Mouse (Mus musculus) neutrophil, adult 59 days (primary cell): Measurements from ENCODE around the gene Lin28a. TPM values are rescaled to one million over a fixed set of nuclear protein-coding genes. Genes with fewer than 3 reads are reported as not detected.

Experiments used
- total RNA-seq, 2 experiments: library from RNA; stranded (reverse); gene quantifications; 1 replicate in 1 of 2; 2 replicates in 1 of 2; pipeline ENCODE4 v1.2.4; 2023

Lin28a gene
- total RNA-seq, result 10 to 100 TPM; 43.4 to 50.8 TPM

DNA sequence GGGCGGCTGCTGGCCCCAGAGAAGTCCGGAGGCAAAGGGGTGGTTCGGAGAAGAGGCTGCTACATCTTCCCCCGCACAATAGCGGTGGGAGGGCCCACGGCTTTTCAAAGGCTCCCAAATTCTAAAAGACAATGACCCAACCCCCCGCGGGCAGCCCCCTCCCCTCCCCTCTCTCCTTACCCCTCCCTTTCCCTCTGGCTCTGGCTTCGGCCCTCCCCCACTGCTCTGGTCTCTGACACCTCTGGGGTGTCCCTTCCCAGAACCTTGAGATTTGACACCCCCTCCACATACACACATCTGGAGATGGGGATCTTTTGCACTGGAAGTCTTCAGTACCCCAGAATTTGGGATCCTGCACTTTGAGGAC, at the start of gene Lin28a:
Lin28a (minus strand) TSS at position 63 of the 367 bp plus-strand sequence.

GRCm38 (mm10) chr4:134060135-134060865, 41.7 kb upstream of the Lin28a start, which contains the start of gene Crybg2:
Gene Crybg2, plus strand, starts transcription at chr4:134060815.

DNA sequence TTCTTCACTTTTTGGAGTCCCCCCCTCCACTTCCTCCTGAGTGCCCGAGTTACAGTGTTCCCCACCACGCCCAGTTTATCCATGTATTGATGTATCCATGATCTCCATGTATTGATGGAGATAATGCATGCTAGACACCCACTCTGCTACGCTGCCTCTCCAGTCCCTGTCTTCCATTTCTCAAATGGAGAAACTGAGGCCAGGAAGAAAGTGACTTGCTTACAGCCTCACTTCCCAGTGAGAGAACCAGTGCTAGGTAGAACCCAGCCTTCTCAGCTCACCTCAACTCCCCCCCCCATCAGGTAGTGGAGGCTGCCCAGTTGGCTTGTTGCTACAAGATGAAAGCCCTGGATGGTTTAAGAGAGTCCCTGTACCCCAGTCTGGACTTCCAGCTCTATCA, 34.9 kb upstream of the Lin28a start, which contains the start of gene Zfp683:
Zfp683 (plus strand) TSS at position 301 of the 400 bp plus-strand sequence.

DNA sequence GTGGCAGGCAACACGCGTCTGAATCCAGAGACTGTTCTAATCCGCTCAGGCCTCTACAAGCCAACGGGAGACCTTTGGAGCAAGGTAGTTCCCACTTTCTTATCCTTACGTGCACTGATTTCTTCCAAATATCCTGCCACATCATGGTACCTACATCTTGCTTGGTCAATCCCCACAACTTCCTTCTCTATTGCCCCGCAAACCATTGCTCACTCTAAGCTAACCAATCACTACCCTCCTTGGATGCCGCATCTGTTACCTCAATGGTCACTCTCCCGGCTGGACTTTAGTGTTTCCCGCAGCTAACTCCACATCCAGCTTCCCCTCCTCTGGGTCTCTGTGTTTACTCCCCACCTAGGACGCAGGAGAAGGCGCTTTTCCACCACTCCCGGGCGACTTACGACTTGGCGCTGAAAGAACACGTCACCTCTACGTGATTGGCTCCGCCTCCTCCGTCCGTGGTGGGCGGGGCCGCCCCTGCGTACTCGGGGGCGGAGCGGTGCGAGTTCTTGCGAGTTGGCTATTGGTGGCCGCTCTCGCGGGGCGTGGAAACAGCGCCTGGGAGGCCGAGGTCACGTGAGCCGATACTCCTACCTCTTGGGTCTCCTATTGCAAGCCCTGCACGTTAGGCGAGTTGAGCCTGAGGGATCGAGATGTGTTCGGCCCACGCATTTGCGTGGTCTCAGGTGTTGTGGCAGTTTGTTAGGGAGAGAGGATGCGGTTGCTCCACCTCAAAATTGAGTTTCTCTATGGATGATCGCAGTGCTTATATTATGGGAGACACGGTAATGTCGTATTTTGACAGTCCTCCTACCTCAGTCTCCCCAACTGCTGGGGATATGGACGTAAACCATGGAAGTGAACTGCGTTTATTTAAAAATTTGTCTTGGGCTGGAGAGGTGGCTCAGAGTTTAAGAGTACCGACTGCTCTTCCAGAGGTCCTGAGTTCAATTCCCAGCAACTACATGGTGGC, 17.9 kb downstream of the Lin28a start, which contains the start of gene Dhdds:
Dhdds (minus strand) TSS at position 453 of the 973 bp plus-strand sequence.

DNA sequence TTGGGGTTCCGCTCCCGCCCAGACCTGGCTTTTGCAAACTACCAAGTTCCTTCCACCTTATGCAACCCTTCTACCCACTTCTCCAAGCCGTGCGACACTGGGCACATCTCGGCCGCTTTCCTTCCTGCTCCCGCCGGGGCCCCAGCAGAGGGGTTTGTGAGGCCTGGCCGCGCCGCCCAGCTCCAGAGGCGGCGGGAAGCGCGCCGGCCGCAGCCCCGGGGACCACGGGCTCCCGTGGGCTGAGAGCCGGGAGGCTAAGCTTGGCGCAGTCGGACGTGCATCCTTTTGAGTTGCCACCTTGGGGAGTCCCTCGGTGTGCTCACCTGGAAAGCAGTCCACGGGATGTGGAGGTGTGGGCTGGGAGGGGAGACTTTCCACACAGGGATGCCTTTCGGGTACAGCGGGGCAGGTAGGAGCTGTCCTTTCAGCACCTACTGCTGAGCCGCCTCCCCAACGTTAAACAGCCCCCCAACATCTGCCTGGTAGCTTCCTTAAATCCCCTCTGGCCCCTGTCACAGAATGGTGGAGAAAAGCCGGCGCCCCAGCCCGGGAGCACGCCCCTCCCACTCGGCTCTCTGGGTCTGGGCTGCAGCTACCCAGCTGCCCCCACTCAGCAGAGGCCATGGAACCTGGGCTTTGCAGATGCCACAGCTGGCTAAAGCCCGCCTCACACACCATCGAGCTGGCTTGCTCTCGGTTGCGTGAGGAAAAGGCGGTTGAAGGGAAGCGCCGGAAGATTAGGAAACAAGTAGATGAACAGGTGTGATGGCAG, 50.3 kb downstream of the Lin28a start, which contains the start of gene Hmgn2:
Hmgn2 (minus strand) TSS at position 501 of the 772 bp plus-strand sequence.

Other genes starting within 250 kb of the Lin28a start
- gene Rps6ka1, start 131.0 kb downstream of the Lin28a start, total RNA-seq, result 100 to 1,000 TPM; 257 to 277 TPM
- gene Hmgn2, start 50.2 kb downstream of the Lin28a start, total RNA-seq, result 1,000 to 10,000 TPM; 1,129 to 1,279 TPM
- 10 to 100 TPM; 64.0 to 71.1 TPM for gene Dhdds, start 17.9 kb downstream of the Lin28a start, total RNA-seq
- under 1 TPM in 1 of 2 experiments, not detected in 1; 0.24 TPM for gene Zfp683, start 35.0 kb upstream of the Lin28a start, total RNA-seq
- gene Crybg2, start 42.0 kb upstream of the Lin28a start, total RNA-seq, result under 1 TPM; 0.42 to 0.44 TPM
- 1,000 to 10,000 TPM; 1,669 to 1,713 TPM for gene Cd52, start 76.2 kb upstream of the Lin28a start, total RNA-seq
- gene Ubxn11, start 83.7 kb upstream of the Lin28a start, total RNA-seq, result 1 to 10 TPM; 6.1 to 8.0 TPM
- 1,000 to 10,000 TPM; 1,034 to 1,041 TPM for gene Sh3bgrl3, start 109.9 kb upstream of the Lin28a start, total RNA-seq
- 10 to 100 TPM; 13.1 to 18.9 TPM for gene Cep85, start 168.3 kb upstream of the Lin28a start, total RNA-seq
- gene Gm7534, start 184.2 kb upstream of the Lin28a start, total RNA-seq, result not detected
- not detected for gene Catsper4, start 208.5 kb upstream of the Lin28a start, total RNA-seq
- not detected for gene Cnksr1, start 219.6 kb upstream of the Lin28a start, total RNA-seq
- gene E130218I03Rik, start 224.8 kb upstream of the Lin28a start, total RNA-seq, result not detected
- gene Zfp593, start 226.8 kb upstream of the Lin28a start, total RNA-seq, result 1 to 10 TPM; 3.8 to 4.7 TPM
- not detected for gene Gm30191, start 228.1 kb upstream of the Lin28a start, total RNA-seq
- not detected for gene Grrp1, start 235.3 kb upstream of the Lin28a start, total RNA-seq